Mouse (Mus musculus) left cerebral cortex, adult 18-20 months (tissue): ENCODE measurements at regions not wholly inside any gene's neighbourhood (a gene's known extent, or its start where the extent isn't known, plus 50 kb on each side); places are given as distances from the start of the nearest gene placed in this dataset.

Source experiments
- DNase-seq, 2 experiments: peaks; one replicate each; pipeline ENCODE4 v3.0.0; 2021 to 2022; ENCODE audit warnings: low spot score in 2 of 2, mixed read lengths in 1 of 2

DNA sequence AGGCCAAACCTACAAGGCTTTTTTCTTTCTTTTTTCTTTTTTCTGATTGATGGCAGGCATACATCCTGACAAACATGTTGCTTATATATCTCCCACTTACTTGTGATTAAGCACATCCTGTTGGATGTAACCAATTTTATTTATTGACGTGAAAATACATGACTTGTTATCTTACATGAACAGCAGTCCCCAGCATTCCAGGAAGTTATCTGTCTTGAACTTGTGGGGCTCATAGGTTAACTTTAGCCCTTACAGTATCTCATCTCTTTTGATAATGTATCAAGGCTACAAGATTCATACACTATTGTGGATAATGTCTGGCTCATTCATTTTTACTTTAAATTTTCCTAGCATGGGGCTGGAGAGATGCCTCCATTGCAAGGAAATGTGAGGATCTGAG lies 852.0 kb upstream of the Agtr1b start:
- DNase-seq = no peak

- DNase-seq = no peak
Observed at GRCm38 (mm10) chr3:21241184-21241583, 835.3 kb upstream of the Tbl1xr1 start.

DNA sequence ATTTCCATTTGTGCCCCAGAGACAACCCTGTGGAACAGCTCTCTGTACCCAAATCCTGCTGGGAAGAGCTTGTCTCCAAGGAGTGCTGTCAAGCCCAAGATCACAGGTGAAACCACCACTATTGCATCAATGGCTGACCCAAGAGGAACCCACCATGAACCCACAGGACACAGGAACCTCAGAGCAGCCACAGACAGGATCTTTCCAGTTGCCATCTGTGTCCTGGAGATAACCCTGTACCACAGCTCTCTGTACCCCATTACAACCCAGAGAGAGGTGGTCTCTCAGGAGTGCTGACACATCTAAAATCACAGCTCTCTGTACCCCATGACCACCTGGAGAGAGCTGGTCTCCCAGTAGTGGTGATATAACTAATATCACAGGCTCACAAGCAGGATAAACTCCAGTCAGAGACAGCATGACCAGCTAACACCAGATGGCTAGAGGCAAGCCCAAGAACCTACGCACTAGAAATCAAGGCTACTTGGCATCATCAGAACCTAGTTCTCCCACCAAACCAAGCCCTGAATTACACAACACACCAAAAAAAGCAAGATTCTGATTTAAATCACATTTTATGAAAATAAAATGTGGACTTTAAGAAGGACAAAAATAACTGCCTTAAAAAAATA lies 820.2 kb upstream of the Tbl1xr1 start:
- peak in 1 of 2 experiments; percentile 16 for DNase-seq

- DNase-seq = no peak
Observed at GRCm38 (mm10) chr3:21263317-21263716, 813.1 kb upstream of the Tbl1xr1 start.

DNA sequence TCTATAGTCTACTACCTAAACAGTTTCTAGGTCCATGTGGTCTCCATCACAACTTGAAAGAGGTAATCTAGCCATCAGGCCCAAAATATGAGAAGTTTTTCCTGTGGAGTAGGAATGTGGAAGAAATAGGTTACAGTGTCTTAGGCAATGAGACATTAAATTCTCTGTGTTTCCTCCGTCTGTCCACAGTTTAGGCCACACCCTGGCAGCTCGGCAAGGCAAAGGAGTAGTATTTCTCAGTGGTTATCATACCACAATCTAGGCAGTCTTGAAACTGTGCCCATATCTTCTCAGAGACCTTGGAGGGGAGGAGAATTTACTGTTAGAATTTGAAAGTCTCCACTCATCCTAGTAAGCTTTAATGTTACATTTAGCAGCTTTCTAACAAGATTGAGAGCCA lies 811.0 kb upstream of the Tbl1xr1 start:
- no peak for DNase-seq

- DNase-seq = no peak
Observed at GRCm38 (mm10) chr3:21268429-21269129, 807.9 kb upstream of the Tbl1xr1 start.

DNA sequence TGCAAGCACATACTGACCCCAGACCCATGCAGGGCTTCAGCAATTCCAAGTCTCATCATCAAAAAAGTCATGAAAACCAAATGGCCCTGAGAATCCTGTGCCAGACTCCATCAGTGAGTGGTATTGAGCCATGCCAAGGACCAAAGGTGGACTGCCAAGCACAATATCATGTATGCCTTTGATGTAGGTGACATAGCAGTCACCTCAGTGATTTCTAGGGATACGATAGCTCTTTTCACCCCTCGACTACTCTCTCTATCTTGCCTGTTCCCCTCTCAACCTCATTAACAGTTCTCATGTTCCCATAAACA lies 807.4 kb upstream of the Tbl1xr1 start:
- no peak for DNase-seq

DNA sequence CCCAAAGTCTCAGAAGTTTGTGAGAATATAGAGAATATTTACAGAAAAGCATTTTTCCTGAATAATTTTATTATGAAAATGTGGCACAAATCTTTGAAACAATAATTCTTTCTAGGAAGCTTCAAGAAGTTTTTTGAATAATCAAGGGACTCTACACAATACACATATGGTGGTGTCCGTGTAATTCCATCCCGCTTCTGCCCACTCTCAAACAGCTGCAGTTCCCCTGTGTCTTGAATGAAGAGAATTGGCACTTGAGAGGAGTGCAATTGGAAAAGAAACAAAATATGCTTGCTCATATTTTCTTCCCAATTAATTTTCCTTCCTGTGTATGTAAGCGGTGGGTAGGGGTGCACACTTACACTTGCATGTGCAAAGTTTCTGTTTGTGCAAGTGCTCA lies 805.7 kb upstream of the Tbl1xr1 start:
- no peak for DNase-seq

DNA sequence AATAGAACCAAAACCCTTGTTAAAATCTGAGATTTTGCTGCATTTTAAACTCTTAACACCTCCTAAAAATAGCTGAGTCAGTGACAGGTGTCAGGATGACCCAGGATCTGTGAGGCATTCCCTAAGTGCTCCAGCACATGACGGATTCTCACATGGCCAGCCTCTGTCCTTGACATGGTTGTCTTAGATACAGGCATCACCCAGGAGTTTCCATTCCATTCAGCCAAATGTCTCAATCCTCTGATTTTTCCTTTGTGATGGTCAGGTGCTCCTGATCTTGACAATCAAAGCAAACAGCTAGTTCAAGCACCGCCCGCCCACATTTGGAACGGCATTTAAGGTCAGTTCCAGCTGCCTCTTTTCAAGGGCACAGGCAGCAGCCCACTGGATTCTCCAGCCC lies 804.2 kb upstream of the Tbl1xr1 start:
- no peak for DNase-seq

- no peak for DNase-seq
Observed at GRCm38 (mm10) chr3:21292774-21293173, 783.7 kb upstream of the Tbl1xr1 start.

GRCm38 (mm10) chr3:21293308-21293707 lies 783.1 kb upstream of the Tbl1xr1 start:
- no peak for DNase-seq

- no peak for DNase-seq
Observed at GRCm38 (mm10) chr3:21294776-21295175, 781.7 kb upstream of the Tbl1xr1 start.

DNA sequence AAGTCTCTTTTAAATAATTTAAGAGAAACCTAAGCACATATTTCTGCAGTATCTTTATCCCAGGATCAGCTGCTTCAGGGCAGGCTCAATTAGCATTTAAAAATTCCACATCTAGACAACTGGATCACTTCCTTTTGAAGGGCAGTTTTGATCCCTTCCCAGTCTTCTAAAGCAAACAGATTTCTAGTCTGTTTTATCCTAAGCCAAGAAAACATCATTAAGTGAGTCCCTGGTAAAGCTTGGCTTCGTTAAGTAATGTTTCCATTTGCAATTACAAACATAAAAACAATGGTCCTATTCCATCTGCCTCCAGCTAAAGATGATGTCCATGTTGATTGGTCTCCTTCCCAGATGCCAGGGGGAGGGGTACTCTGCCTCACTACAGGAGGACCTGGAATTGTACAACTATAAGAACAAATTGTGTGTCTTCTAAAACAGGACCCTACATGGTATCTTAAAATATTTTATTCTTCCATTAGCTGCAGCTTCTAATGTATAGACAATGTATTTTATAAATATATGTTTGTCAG lies 779.8 kb upstream of the Tbl1xr1 start:
- no peak for DNase-seq

DNA sequence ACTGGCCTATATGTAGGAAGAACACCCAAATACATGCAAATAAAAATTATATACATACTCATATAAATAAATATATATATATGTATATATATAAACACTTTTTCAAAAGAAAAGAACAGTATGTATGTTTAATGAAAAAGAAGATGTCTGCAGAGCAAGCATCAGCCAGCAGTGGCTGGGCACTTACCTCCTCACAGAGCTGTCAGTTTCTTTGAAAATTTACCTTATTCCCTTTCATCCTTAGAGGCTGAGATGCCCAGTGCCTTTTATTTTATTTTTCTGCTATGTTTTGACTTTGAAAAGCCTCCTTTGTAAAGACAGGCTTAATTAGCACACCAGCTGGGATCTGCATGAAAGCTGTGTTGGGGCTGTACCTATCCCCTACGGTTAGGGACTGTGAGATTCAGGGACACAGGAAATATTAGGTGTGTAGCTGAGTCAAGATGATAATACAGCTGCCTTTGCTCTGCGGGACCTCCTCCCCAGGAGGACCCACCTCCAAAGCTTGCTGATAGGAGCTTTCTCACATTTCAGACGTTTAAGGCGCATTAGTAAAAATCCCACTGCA lies 751.0 kb upstream of the Tbl1xr1 start:
- DNase-seq = no peak

DNA sequence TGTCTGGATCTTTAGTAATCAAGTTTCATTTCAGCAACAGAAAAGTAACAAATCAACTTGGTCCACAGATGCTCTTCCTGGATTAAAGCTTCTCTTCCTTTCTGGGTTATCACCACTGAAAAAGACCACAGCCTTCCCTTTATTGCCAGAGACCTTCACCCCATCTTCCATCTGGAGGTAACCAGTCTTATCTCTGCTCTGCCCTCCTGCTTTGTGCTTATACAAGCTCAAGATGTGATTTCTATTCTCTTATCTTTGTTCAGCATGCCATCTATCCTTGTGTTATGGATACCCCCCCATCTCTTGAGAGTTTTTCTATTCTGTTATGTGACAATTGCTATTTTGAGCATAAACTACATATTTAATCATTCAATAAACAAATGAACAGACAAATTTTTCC lies 734.5 kb upstream of the Tbl1xr1 start:
- DNase-seq = no peak

DNA sequence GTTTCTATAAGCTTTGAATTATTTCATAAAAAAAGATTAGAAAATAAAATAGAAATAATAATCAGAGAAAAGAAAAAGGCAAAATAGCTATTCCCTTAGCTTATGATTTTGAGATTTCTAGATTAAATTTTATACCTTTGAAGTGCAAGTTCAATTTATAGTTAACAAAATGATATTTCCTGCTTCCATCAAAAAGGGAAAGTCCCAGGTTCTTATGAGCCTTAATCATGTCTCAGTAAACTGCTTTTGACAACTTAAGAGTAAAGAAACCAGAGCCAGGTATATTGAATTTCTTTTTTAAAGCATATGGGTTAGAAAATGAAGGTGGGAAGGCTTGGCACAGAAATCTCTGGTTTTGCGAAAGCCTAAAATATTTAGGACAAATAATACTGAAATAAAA lies 733.4 kb upstream of the Tbl1xr1 start:
- DNase-seq = no peak

DNA sequence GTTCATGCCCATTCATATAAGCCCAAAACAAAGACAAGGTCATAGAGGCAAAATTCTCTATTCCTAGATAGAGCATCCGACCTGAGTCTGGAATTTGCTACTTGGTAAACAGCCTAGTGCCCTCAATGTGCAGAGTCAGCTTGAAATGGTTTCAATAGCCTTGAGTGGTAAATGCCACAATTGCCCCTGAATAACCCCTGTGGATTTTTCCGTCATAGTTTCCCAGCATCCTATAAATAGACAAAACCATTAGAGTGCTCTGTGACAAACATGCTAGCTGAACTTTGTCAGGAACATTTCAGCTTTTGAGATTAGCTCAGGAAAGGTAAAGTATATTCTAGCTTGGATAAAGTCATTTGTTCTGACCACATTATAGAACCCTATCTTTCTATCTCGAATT lies 727.0 kb upstream of the Tbl1xr1 start:
- DNase-seq = no peak

DNA sequence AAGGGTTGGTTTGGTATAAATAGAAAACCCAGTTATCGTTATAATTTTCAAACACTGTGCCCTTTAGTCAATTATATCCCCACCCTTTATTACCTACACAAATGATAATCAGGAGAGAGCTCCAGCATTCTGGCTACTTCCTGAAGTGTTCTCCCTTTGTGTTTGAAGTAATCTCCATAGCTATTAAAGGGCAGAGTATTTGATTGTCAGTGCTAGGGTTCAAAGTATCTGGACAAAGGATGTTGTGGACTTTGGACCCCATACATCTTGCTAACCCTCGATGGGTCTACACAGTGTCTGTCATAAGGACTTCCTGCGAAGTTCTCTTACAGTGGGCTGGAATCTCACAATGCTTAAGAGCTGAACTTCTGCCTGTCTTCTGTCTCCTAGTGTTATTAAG lies 720.3 kb upstream of the Tbl1xr1 start:
- no peak for DNase-seq

DNA sequence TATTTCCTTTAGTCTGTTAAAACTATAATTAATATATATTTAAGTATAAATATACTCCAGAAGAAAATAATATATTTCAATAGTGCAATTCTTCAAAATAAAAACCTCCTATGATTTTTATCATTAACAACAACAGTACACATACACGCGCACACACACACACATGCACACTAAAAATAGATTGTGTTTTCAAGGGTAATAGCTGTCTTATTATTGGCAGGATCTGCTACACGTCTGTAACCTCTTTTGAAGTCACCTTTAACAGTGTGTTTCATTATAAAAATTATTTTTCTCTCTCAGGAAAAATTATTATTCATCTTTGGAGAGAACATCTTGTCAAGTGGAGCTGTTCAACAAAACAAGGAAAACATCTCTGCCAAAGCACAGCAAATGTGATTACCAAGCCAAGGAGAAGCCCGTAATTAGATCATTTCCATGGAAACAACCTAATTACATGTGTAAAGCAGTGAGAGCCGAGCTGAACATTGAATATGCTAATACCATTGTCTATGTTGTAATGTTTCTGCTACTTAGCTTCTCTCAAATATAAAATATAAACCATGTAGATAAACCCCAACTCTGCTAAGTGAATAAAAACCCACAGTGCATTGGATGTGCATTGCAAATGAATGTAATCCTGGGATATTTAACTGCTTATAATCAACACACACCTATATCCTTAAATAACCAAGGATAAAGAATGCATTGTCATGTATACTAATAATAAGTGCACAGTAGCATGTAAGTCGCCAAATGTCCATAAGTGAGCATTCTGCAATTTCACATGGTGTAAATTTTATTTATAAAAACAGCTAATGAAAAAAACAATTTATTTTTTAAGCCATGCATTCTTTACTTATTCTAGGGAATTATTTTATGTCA lies 719.4 kb upstream of the Tbl1xr1 start:
- DNase-seq = no peak

GRCm38 (mm10) chr3:21358068-21358467 lies 718.4 kb upstream of the Tbl1xr1 start:
- no peak for DNase-seq

- DNase-seq = no peak
Observed at GRCm38 (mm10) chr3:21361069-21361468, 715.4 kb upstream of the Tbl1xr1 start.

DNA sequence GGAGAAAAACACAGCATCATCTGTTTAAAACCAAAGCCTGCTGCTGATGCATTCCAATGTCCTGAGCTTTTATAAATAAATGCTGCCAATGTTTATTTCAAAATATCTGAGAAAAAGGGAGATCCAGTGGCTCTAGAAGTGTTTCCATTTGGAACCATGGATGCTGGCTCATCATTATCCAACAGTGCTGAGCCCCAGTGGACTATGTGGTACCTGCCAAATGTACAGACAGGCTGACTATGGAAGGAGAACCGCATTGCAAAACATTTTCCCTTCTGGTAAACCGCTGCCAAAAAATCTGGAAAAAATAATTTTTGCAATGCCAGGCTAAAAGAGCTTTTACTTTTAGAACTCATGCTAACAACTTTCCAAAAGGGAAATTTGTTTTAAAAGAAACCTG lies 696.6 kb upstream of the Tbl1xr1 start:
- DNase-seq = no peak
